Mouse (Mus musculus): ENCODE results near the gene Zfp683.
A peak's percentile ranks its signal among the peaks of the same experiment; 100 is the strongest.

Zfp683 gene

DNA sequence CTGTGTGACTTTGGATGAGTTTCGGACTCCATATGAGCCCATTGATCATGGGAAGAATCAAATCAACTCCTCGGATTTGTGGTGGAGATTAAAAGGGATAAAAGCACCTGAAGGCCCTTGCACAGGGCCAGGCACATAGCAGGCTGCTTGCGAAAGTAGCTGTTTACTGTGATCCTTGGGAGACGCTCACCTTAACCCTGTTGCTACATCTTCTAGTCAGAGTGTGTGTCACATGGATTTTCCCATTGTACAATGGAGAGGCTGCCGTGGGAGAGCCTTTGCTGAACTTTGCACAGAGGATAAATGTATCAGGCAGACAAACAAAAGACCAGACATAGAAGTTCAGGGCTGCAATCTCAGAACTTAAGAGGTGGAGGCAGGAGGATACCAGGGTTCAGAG, 1.7 kb upstream of the Zfp683 start:
- no peak for DNase-seq (ENCODE audit: low read depth, low spot score)

DNA sequence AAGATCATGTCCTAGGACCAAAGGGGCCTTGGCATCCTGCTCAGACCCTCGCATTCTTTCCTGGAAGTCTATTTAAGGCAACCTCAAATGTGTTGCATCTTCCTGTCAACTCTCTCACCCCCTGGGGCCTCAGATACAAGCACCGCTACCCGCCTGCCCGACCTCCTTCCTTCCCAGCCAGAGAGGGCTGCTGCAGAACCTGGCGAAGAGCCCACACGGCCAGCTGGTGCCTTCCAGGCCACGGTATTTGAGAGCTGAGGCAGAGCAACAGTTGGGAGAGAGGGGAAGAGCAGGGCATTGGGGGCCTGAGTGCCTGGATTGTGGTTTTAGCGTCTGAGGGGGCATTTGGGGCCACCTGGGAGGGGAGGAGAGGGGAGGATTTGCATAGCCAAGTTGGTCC, 1.1 kb upstream of the Zfp683 start:
- no peak for DNase-seq (ENCODE audit: low read depth, low spot score)

DNA sequence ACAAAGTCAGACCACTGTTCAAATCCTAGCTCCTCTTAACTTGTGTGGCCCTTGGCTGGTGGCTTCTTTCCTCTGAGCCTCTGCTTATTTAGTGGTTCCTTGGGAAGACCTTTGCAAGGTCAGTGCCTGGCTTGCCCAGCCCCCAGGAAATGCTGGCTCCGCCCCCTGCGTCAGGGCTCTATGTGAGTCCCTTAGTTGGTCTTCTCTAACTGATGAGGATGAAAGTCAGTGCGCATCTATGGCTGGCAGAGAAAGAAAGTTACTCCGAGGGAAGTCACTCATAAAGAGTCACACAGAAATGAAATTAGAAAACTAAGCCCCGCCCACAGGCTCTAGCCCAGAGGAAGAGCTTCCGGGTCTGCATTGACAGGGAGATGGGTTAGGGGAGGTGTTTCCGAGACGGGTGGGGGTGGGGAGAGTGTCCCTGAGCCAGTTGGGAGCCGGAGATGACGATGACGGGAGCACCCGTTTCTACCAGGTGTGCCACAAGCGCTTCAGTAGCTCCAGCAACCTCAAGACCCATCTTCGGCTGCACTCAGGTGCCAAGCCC, 4.6 kb downstream of the Zfp683 start:
- DNase-seq (ENCODE audit: low read depth, low spot score), result no peak

DNA sequence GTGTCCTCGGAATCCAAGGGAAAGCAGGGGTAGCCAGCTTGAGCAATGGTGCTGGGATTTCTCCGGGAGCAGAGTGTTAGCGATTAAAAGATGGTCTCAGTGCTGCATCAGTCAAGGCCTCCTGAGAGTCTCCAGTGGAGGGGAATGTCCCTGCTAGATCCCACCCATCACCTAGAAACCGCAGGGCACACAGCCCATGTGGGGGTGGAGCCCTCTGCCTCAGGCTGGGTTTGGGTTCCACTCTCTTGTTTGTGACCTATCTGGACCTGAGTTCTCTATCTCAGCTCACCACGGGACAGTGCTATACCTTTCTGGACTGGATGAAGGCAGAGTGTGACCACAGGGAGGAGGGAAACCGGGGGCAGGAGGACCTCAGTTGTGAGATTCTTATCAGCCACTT, 5.3 kb downstream of the Zfp683 start:
- no peak for DNase-seq (ENCODE audit: low read depth, low spot score)

DNA sequence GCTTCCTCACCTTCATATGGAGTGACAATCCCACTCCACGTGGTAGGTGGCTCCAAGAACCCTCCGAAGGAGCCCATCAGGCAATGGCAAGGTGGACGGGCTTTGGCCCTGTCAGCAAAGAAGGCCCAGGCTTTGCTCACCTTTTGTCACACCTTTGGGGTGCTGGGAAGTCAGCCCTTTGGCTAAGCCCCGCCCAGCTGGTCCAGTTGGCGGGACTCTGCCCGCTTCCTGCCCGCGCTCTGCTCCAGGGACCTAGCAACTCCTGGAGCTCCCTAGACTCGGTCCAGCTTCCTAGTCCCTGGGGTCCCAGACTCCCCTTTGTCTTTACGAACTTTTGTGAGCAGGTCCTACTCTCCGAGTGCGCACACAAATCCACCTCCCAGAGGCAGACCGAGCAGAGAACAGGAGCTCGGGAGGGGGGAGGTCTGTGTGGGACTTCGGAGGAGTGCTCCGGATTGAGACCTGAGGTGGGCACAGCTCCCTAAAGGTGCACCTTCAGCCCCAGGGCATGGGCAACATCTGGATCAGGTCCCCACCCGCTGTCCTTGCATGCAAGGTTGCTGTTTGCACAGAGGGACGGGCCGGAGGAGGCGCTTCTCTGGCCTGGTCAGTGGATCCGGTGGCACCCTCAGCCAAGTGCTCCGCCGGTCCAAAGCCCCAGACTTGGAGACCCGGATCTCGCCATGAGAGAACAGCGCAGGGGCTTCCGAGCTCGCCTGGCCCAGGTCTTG, 6.7 kb downstream of the Zfp683 start, which contains the start of gene Crybg2:
Gene Crybg2 (plus strand): TSS at position 681 of the 731 bp plus-strand sequence.
- no peak for DNase-seq (ENCODE audit: low read depth, low spot score)

DNA sequence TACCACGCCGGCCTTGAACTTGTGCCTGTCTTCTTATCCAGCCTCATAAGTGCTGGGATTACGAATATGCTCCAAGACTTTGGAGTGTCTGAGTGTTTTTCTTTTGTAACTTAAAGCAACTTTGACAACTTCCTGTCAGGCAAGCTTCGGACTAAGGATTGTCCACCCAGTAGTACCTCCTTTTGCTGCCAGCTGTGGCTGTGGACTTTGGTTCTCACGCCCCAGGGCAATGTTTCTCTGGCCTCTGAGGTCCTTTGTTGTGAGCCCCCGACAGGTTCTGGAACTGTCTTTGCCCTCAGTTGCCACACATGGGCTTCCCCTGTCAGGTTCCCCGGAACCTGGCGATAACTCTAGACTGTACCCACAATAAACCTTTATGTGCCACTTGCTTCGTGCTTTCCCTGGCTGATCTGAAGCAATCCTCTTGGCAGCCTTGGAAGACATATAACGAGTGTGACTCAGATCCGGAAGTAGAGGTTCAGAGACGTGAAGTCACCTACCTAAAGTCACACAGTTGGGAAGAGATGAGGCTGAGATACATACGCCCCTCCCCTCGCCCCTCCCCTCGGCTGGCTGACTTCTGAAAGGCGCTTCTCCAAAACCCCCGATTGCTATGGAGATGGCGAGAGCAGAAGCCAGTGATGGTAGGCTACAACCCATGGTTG, 7.7 kb downstream of the Zfp683 start:
- no peak for DNase-seq (ENCODE audit: low read depth, low spot score)

DNA sequence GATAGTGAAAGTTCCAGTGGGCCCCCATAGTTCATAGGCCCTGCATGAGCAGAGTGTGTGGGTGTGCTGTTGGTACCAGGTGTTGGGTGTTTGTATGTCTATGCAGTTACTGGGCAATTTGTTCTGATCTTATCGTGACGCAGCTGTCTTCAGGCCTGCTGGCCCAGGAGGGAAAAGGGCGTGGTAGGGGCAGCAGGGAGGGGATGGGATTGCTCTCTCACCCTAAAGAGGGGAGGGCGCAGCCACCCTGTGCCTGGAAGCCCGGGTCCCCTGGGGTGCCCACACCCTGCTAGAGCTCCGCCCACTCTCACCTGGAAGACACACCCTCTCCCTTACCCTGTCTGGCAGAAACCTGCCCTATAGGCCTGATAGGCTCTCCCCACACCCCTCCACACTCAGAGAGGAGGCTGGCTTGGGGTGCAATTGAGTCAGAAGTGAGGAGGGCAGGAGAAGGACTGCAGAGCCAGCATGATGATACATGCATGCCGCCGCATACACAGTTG, 8.4 kb downstream of the Zfp683 start:
- DNase-seq (ENCODE audit: low read depth, low spot score), result no peak

DNA sequence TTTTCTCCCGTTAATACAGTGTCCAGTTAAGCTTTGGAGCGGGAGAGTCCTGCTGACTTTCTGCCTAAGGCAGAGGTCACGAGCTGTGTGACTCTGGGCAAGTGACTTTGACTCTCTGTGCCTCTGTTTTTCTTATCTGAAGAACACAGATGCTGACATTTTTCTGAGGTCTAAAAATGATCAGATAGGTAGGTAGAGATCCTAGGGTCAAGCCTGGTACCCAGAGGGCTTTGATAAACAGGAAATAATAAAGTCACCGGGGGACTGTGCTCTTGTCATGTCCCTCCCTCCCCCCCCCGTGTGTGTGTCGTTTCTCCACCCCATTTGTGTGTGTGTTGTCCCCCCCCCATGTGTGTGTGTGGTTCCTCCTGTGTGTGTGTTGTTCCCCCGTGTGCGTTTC, 8.9 kb downstream of the Zfp683 start:
- no peak for DNase-seq (ENCODE audit: low read depth, low spot score)

DNA sequence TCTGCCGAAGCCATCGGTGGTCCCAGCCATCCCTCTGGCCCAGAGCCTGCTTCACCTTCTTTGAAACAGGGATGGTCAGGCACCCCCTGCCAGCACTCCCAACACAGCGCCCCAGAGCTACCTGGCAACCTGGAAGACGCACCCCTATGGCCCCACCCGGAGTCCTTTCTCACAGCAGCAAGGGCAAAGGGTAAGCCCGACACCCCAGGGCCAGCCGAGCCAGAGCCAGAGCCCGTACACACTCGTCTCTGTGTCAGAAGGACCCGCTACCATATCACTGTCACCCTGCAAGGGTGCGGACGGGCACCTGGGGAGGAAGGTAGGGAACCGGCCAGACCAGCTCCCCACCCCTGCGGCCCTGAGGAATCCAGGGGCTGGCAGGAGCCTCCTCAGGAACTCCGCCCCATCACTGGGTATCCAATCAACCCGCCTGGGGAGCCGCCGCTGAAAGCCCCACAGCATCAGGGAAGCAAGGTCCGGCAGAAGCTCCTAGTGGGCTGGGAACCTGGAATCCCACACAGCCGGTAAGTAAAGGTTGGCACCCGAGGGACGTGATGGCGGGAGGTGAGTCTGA, 11.9 kb downstream of the Zfp683 start:
- DNase-seq (ENCODE audit: low read depth, low spot score), result no peak

DNA sequence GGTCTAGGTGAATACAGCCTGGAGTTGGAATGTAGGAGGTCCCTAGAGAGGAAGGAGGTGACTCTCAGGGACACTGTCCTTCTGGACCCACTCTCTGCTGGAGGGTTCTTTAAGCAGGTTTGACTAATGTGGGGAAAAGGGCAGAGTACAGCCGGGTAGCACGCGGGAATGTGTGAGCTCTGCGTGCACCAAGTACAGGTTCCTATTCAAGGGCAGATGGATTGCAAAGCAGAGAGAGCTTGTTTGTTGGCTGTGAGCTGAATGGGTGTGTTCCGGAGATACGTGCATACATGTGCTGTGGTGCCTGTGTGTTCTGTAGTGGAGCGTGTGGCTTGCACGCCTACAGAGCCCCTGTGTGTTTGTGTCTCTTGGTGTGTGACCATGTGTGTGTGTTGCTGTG, 13.7 kb downstream of the Zfp683 start:
- DNase-seq (ENCODE audit: low read depth, low spot score), result no peak

DNA sequence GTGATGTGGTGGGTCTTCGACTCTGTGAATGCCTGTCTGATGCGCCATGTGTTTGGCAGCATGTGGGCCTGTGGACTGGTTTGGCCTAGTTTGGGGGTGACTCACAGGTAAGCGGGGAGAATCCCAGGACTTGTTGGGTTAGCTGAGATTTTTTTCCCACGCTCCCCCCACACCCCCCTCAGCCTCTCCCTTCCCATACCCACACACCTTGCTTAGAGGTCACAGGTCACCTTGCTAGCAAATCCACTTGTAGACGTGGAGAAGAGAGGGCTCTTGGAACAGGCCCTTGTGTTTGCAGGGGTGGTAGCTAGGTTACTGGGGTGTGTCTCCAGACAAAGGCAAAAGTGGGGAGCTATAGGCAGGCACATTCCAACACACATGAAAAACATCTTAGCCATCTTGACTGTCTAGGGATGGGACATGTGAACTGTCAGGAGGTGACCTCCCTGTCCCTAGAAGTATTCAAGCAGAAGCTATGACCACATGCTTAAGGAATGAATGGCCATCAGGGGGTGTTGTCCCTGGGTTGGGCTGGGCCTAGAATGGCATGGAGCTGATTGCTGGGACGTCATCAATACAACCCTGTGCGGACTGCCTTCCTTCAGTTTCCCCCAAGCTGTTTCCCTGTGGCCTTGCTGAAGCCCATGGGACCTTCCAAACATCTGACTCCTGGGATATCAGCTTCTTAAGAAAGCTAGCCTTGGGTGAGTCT, 14.4 kb downstream of the Zfp683 start:
- no peak for DNase-seq (ENCODE audit: low read depth, low spot score)

DNA sequence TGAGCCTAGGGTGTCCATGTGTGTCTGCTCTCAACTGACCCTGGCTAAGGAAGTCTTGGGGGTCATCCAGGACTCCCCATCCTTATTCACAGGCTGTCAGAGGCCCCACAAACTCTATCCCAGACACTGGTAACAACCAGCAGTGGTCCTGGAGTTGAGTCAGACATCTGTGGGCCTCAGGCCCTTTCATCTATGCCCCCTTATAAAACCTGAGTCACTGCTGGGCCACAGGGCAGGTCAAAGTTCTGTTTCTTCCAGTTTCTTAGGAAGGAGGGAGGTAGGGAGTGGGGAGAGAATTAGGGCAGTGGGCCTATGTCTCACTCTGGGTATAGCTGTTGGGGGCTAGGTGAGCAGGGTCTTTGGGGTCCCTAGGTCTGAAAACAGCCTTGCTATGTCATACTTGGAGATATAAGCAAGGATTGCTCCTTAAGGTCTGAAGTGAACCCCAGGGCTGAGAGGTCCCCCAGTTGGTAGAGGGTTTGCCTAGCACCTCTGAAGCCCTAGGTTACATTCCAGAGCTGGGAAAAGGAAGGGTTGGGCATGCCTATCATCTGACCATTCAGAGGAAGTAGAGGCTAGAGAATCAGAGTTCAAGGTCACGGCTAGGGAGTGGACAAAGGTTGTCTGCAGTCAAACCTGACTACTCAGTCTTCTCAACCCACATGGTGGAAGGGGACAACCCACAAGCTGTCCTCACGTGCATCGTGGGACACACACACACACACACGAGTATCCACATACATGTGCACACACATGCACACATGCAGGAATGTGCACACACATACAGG, 15.3 kb downstream of the Zfp683 start:
- DNase-seq (ENCODE audit: low read depth, low spot score), result no peak

DNA sequence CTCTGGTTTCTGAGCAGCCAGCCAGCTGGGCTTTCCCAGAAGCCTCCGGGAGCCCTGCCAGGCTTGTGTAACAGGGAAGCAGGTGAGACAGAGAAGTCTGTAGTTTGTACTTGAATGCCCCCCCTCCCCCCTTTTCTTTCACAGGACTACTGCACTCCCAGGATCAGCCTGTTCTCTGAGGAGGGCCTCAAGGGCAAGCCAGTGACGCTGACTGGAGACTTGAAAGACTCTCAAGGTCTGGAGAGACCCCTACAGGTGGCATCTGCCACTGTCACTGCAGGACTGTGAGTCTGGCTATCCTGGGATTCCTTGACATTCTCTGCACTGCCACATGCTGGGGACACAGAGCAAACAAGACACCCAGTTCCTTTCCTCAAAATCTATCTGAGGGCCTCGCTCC, 25.1 kb downstream of the Zfp683 start:
- peak; percentile 73 for DNase-seq (ENCODE audit: low read depth, low spot score)

DNA sequence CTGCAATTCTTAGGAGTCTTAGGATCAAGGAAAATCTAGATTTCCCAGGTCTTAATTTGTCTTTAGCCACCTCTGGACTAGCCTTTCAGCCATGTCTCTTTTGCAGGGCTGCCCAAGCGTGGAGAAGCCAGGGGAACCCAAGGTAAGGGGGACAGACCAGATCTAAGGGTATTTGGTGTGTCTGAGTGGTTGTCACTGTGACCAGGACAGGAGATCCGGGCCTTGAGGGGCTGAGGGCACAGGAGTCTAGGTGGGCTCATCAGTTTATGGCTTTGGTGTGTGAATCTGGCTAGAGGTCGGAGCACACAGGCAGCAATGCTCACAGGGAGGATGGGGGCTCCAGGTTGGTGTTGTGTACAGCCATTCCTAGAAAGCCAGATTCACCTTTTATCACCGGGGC, 27.0 kb downstream of the Zfp683 start:
- no peak for DNase-seq (ENCODE audit: low read depth, low spot score)

DNA sequence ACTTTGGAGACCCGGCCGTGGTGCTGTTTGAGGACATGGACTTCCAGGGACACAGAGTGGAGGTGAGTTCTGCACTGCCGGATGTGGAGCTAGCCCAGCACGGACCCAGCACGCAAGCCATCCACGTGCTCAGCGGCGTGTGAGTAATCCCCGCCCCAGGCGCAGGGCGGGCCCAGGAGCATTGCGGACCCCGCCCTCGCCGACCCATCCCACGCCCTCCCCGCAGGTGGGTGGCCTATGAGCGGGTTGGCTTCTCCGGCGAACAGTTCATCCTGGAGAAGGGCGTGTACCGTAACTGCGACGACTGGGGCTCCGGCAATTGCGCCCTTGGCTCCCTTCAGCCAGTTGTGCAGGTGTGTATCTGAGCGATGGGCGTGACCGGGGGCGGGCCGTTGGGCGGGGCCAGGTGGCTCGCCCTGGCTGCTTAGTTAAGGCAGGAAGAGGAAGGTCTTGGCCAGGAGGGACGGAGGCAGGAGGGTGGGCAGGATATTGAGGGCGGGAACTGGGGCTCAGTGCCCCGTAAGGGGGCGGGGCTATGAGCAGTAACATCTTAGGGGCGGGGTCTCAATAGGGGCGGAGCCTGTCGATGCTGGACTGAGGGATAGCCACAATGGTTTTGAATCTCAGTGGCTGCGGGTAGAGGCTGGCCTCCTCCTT, 28.2 kb downstream of the Zfp683 start:
- peak; percentile 75 for DNase-seq (ENCODE audit: low read depth, low spot score)

DNA sequence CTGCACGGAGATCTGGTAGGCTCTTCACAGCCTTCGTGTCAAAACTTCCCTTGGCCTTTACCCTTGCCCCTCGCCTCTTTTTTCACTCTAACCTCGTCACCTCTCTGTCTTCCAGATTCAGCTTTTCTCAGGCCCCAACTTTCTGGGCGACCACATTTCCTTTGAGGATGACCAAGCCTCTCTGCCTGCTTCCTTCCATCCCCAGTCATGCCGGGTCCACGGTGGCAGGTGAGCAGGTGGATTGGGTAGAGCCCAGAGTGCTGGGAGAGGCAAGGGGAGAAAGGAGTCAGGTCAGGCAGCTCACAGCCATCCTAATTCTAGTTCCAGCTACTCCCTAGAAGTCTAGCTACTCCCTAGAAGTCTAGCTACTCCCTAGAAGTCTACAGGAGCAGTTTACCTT, 28.8 kb downstream of the Zfp683 start:
- no peak for DNase-seq (ENCODE audit: low read depth, low spot score)

DNA sequence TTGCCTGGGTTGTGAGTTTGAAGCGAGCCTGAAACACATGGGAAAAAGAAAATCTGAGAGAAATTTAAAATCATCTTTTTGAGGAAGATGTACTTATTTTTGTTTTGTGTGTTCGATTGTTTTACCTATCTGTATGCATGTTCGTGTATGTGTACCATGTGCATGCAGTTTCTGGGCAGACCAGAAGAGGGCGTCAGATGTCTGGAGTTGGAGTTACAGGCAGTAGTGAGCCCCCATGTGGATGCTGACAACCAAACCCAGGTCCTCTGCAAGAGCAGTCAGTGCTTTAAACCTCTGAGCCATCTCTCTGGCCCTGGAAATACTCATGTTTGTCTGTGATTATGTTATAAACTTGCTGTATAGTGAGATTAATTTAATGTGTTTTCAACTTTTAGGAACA, 31.4 kb downstream of the Zfp683 start:
- DNase-seq (ENCODE audit: low read depth, low spot score), result no peak

DNA sequence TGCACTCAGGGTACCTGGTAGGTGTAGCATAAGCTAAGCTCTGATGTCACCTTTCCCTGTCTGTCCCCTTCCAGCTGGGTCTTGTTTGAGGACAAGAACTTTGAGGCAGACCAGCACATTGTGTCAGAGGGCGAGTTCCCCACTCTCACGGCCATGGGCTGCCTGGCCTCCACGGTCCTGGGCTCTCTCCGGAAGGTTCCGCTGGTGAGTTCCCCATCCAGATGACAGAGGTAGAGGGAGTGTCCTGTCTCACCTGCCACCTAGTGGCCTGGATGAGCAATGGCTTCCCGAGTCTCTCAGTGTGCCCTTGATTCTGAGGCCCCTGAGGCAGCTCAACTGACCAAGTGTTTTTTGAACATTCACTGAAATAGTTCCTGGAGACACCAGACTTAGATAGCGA, 33.8 kb downstream of the Zfp683 start:
- peak; percentile 48 for DNase-seq (ENCODE audit: low read depth, low spot score)

DNA sequence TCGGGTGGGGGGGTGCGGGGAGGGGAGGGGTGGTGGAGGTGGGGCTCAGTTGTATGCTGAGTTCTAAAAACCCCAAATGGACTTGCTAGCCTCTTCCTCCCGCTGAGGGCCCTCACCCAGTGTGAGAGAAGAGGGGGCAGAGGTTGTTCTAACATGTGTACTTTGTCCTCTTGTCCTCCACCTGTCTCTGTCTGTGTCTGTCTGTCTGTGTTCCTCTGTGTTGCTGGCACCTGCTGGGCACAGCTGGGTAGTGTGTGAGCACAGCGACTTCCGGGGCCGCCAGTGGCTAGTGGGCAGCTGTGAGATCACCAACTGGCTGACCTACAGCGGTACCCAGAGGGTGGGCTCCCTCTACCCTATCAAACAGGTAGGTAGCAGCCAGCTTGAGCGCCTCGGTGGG, 35.4 kb downstream of the Zfp683 start:
- DNase-seq (ENCODE audit: low read depth, low spot score), result no peak

DNA sequence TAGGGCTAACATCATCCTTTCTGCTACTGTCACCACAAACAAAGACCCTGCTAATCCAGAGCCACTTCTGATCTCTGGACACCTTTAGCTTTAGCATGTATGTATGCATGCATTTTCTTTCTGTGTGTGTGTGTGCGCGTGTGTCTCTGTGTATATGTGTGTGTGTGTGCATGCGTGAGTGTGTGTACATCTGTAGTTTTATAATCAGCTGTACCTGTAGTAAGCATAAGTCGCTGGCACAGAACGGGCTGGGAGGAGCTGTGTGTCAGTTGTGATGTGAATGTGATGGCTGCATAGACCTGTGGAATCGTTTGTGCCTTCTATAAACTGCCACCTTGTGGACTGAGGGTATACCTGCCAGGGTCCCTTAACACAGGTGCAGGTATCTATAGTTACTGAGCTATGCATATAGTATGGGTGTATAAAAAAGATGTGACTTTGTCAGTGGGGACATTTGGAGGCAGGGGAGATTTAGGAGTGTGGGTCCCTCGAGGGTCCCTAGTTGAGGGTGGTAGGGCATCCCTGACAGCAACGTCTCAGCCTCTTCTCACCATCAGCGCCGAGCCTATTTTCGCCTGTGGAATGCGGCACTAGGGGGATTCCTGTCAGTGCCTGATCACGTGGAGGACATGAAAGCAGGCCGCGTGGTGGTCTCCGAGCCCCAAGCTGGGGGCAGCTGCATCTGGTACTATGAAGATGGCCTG, 37.0 kb downstream of the Zfp683 start:
- DNase-seq (ENCODE audit: low read depth, low spot score), result no peak
